Mouse (Mus musculus): ENCODE results near the gene Vwa1. TPM values are rescaled to one million over a fixed set of nuclear protein-coding genes. Genes with fewer than 3 reads are reported as not detected.

Gene Vwa1
- total and polyA plus RNA-seq, 3 experiments = 0.09 to 1.0 (median 0.68) TPM

DNA sequence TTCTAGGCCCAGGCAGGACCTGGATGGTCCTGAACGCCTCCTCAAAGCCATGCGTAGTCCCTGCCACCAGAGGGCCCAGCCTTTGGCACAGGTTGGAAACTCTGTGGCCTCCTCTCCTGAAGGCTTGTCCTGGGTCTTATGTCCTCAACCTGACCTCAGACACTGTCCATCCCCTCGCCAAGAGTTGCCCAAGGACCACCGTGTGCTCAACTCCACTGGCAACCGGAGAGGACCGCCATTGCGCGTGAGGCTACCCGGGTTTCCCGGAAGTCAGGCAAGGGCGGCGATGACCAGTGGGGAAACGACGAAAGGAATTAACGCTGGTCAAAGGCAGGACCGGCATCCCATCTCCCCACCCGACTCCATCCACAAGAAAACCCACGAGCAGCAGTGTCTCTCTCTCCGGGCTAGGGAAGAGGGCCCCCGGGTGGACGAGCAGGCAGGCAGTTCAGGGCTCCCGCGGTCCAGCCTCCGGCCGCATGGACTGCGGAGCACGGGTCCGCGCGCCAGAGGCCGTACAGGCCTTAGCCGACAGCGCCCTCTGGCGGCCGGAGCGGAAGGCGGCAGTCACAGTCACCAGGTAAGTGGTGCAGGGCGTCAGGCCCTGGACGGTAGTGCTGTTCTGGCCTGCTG lies 4.5 kb downstream of the Vwa1 start:
- H3K9me3 ChIP-seq (replicated peaks) = no peaks in the 10 kb centered on the region
- H3K4me1 ChIP-seq (ENCODE audit: insufficient read depth, low read depth, low read length) = peaks cover 35% of the 10 kb centered on the region
- peaks cover 38% of the 10 kb centered on the region for H3K27me3 ChIP-seq (ENCODE audit: insufficient read depth, low read length)
- peaks cover 16% of the 10 kb centered on the region for H3K36me3 ChIP-seq (replicated peaks)
- TF ChIP-seq POLR2AphosphoS5 (IDR thresholded peaks at IDR 0.05; ENCODE audit: insufficient replicate concordance, low read depth, low read length) = no peak
- peak; percentile 97 for TF ChIP-seq CTCF (IDR thresholded peaks at IDR 0.05; ENCODE audit: low read depth, low read length)
- peak overlapping the region; percentile 77 for H3K4me3 ChIP-seq (ENCODE audit: low read depth, low read length)
- ATAC-seq (ENCODE audit: extremely low read depth, insufficient number of reproducible peaks, low FRiP score, poor library complexity, severe bottlenecking) = peak; percentile 76
- DNase-seq (ENCODE audit: low spot score) = peak; percentile 89

DNA sequence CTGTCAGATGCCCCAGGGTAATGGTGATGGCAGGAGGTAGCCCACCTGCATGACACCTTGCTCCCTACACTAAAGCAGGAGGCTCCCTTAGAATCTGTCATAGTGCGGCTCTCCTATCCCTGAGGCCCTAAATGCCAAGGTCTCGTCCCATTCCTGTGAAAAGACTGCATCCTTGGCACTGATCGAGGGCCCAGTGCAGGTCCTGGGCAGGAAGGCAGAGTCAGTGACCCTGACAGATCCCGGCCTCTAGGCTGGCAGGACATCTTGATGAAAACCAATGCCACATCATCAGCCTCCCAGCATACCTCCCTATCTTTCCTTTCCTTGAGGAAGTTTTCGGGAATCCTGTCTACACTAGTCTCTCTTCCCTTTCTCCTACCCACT lies 5.0 kb downstream of the Vwa1 start:
- H3K4me3 ChIP-seq (ENCODE audit: low read depth, low read length) = peak overlapping the region; percentile 77
- H3K9me3 ChIP-seq (replicated peaks) = no peaks in the 10 kb centered on the region
- no peak for DNase-seq (ENCODE audit: low spot score)
- peaks cover 35% of the 10 kb centered on the region for H3K27me3 ChIP-seq (ENCODE audit: insufficient read depth, low read length)
- H3K4me1 ChIP-seq (ENCODE audit: insufficient read depth, low read depth, low read length) = peaks cover 30% of the 10 kb centered on the region
- H3K36me3 ChIP-seq (replicated peaks) = peaks cover 16% of the 10 kb centered on the region
- TF ChIP-seq POLR2AphosphoS5 (IDR thresholded peaks at IDR 0.05; ENCODE audit: insufficient replicate concordance, low read depth, low read length) = no peak
- TF ChIP-seq GATA1 (IDR thresholded peaks at IDR 0.05; ENCODE audit: borderline replicate concordance, low read length) = no peak
- TF ChIP-seq TAL1 (conservative IDR thresholded peaks at IDR 0.05; ENCODE audit: low read depth, low read length) = no peak
- no peak for TF ChIP-seq CTCF (IDR thresholded peaks at IDR 0.05; ENCODE audit: low read depth, low read length)
- no peak for TF ChIP-seq GATA2 (IDR thresholded peaks at IDR 0.05; ENCODE audit: borderline replicate concordance, low read depth, low read length)
- ATAC-seq (ENCODE audit: extremely low read depth, insufficient number of reproducible peaks, low FRiP score, poor library complexity, severe bottlenecking) = no peak; the same call in 1 of the 2 replicates

DNA sequence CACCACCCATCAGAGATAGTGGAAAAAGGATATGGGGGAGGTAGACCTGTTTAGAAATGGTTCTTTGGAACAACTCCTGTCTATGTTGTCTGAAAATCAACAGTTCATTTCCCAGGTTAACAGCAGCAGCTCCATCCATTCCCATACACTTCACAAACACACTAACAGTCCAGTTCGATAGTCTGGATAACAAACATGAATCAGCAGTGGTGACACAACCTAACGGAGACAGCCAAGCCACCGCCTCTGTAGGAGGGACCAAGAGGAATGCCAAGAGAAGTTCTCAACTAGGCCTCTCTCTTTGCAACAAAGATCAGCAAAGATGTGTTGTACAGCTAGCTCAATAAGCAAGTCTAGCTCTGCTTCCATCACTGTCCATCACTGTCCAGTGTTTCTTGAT lies 12.1 kb downstream of the Vwa1 start:
- no peak overlapping the region for H3K4me3 ChIP-seq (ENCODE audit: low read depth, low read length)

DNA sequence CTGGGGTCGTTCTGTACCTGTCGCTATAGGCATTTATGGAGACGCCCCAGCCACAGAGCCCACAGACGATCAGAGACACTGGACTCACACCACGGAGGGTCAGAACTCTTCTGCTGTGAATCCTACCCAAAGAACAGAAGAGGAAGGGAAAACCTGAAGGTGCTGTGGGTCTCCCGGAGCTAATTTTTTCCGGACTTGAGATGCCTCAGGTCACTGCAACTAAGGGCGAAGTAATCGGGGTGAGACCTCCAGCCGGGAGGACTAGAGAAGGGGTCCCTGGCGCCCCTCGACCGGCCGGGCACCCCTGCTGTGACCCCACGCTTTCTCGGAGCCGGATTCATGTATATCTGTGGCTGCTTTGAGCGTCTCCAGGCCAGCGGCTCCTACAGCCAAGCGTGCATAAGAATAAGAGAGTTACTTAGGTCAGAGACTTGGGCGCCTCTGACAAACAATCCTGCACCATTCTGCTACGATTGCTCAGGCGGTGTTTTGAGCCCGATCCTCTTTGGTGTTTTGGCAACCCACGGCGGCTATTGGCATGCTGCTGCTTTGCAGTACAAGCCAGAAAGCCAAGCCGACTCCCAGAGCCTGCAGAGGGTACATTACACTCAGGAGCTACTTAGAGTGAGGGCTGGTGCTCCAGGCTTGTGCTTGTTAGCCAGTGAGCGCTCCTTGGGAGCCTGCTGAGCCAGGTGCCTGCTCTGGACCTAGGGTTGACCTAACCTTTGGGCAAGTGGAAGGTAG lies 13.0 kb downstream of the Vwa1 start:
- peaks cover 28% of the 10 kb centered on the region for H3K36me3 ChIP-seq (replicated peaks)
- H3K4me1 ChIP-seq (ENCODE audit: insufficient read depth, low read depth, low read length) = peaks cover 41% of the 10 kb centered on the region
- peak overlapping the region; percentile 90 for H3K4me3 ChIP-seq (ENCODE audit: low read depth, low read length)
- DNase-seq (ENCODE audit: low spot score) (no peak), ATAC-seq (ENCODE audit: extremely low read depth, insufficient number of reproducible peaks, low FRiP score, poor library complexity, severe bottlenecking) (no peak)
- H3K9me3 ChIP-seq (replicated peaks) = no peaks in the 10 kb centered on the region
- TF ChIP-seq TAL1 (conservative IDR thresholded peaks at IDR 0.05; ENCODE audit: low read depth, low read length) (no peak), GATA2 (IDR thresholded peaks at IDR 0.05; ENCODE audit: borderline replicate concordance, low read depth, low read length) (no peak), POLR2AphosphoS5 (IDR thresholded peaks at IDR 0.05; ENCODE audit: insufficient replicate concordance, low read depth, low read length) (no peak), GATA1 (IDR thresholded peaks at IDR 0.05; ENCODE audit: borderline replicate concordance, low read length) (no peak), CTCF (IDR thresholded peaks at IDR 0.05; ENCODE audit: low read depth, low read length) (no peak)
- no peaks in the 10 kb centered on the region for H3K27me3 ChIP-seq (ENCODE audit: insufficient read depth, low read length)

More for the DNA sequence above, 12.1 kb downstream of the Vwa1 start:
- H3K36me3 ChIP-seq (replicated peaks) = peaks cover 23% of the 10 kb centered on the region
- peaks cover 37% of the 10 kb centered on the region for H3K4me1 ChIP-seq (ENCODE audit: insufficient read depth, low read depth, low read length)
- H3K27me3 ChIP-seq (ENCODE audit: insufficient read depth, low read length) = no peaks in the 10 kb centered on the region
- H3K9me3 ChIP-seq (replicated peaks) = no peaks in the 10 kb centered on the region
- ATAC-seq (ENCODE audit: extremely low read depth, insufficient number of reproducible peaks, low FRiP score, poor library complexity, severe bottlenecking) (no peak), DNase-seq (ENCODE audit: low spot score) (no peak)
- TF ChIP-seq GATA1 (IDR thresholded peaks at IDR 0.05; ENCODE audit: borderline replicate concordance, low read length) = no peak
- TF ChIP-seq TAL1 (conservative IDR thresholded peaks at IDR 0.05; ENCODE audit: low read depth, low read length) = no peak
- TF ChIP-seq POLR2AphosphoS5 (IDR thresholded peaks at IDR 0.05; ENCODE audit: insufficient replicate concordance, low read depth, low read length) = no peak
- no peak for TF ChIP-seq CTCF (IDR thresholded peaks at IDR 0.05; ENCODE audit: low read depth, low read length)
- no peak for TF ChIP-seq GATA2 (IDR thresholded peaks at IDR 0.05; ENCODE audit: borderline replicate concordance, low read depth, low read length)

DNA sequence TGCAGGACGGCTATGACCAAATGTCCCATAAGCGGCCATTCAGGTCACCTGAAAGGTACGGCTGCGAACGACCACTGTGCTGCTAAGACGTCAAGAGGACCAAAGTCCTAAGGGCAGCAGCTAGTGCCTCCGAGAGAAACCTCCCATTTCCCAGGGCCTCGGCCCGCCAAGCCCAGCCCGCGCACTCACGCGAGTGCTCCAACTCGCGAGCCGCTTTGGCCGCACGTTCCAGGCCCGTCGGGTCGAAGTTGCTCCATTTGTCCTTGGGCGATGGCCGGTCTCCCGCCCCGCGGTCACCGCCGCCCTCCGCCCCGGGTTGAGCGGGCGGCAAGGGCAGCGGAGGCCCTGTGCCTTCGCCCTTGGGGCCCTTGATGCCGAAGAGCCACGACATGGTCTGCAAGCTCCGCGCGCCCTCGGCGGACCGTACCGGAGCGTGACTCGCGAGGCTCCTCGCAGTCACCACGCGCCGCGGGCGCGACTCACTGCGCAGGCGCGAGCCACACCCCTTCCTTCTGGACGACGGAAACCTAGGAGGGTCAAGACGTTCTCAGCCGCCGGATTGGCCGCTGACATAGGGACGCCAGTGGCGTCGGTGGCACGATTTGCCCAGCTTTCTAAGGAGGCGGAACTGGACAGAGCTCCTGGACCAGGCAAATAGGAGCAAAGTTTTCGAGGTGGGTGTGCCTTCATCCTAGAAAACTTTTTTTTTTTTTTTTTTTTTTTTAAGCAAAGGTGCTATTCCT lies 13.7 kb downstream of the Vwa1 start, which contains the start of gene Atad3a:
Atad3a (minus strand) TSS at position 481 of the 743 bp plus-strand sequence.
- no peak for TF ChIP-seq CTCF (IDR thresholded peaks at IDR 0.05; ENCODE audit: low read depth, low read length)
- no peak for TF ChIP-seq POLR2AphosphoS5 (IDR thresholded peaks at IDR 0.05; ENCODE audit: insufficient replicate concordance, low read depth, low read length)
- TF ChIP-seq GATA2 (IDR thresholded peaks at IDR 0.05; ENCODE audit: borderline replicate concordance, low read depth, low read length) = no peak
- TF ChIP-seq TAL1 (conservative IDR thresholded peaks at IDR 0.05; ENCODE audit: low read depth, low read length) = no peak
- TF ChIP-seq GATA1 (IDR thresholded peaks at IDR 0.05; ENCODE audit: borderline replicate concordance, low read length) = no peak

More for the DNA sequence above, 13.7 kb downstream of the Vwa1 start, which contains the start of gene Atad3a:
- Histone ChIP-seq H3K4me3 (ENCODE audit: low read depth, low read length) (peak within 1 kb of the TSS; percentile 90), H3K4me1 (ENCODE audit: insufficient read depth, low read depth, low read length) (peaks cover 41% of the 10 kb centered on the region), H3K9me3 (replicated peaks) (no peaks in the 10 kb centered on the region), H3K27me3 (ENCODE audit: insufficient read depth, low read length) (no peaks in the 10 kb centered on the region), H3K36me3 (replicated peaks) (peaks cover 35% of the 10 kb centered on the region)
- DNase-seq (ENCODE audit: low spot score) (peak; percentile 89), ATAC-seq (ENCODE audit: extremely low read depth, insufficient number of reproducible peaks, low FRiP score, poor library complexity, severe bottlenecking) (peak; percentile 89)

Measured in G1E (cell line).